Mouse (Mus musculus) heart, postnatal 0 days (tissue): ENCODE results near the gene Tspan18. TPM values are rescaled to one million over a fixed set of nuclear protein-coding genes. Genes with fewer than 3 reads are reported as not detected.

Experiments
- ATAC-seq: fragments of 200-750 bp; cut with Nextera tagmentation; 2 replicates; pipeline ENCODE4 v1.8.0; 2017; ENCODE audit warnings: low read depth, moderate number of reproducible peaks, moderate library complexity; ENCODE audit not compliant: insufficient read depth
- DNase-seq: peaks from one replicate; pipeline ENCODE4 v3.0.0-alpha.2; 2016; ENCODE audit warnings: low spot score
- H3K27ac ChIP-seq: fragments of 300-500 bp; sonication (generic); 2 replicates; pipeline ENCODE4 v1.5.1; 2014; ENCODE audit warnings: low read depth, mild to moderate bottlenecking
- H3K27me3 ChIP-seq: fragments of 300-500 bp; sonication (generic); 2 replicates; pipeline ENCODE4 v1.6.1; 2014; ENCODE audit warnings: low read length, mixed read lengths; ENCODE audit not compliant: control insufficient read depth, insufficient read depth
- H3K36me3 ChIP-seq: fragments of 300-500 bp; sonication (generic); replicated peaks from 2 replicates; pipeline ENCODE4 v1.6.1; 2014; ENCODE audit warnings: low read length, mixed read lengths; ENCODE audit not compliant: control insufficient read depth, insufficient read depth
- H3K4me1 ChIP-seq: fragments of 300-500 bp; sonication (generic); 2 replicates; pipeline ENCODE4 v1.6.1; 2014; ENCODE audit warnings: antibody characterized with exemption; ENCODE audit not compliant: control insufficient read depth, insufficient read depth
- H3K4me2 ChIP-seq: fragments of 300-500 bp; sonication (generic); 2 replicates; pipeline ENCODE4 v1.6.1; 2014; ENCODE audit warnings: low read depth, mild to moderate bottlenecking, low read length, moderate library complexity
- H3K4me3 ChIP-seq: fragments of 300-500 bp; sonication (generic); 2 replicates; pipeline ENCODE4 v1.5.1; 2014; ENCODE audit warnings: low read depth, low read length
- H3K9ac ChIP-seq: fragments of 300-500 bp; sonication (generic); replicated peaks from 2 replicates; pipeline ENCODE4 v1.6.1; 2014; ENCODE audit warnings: low read depth, low read length, mixed read lengths
- H3K9me3 ChIP-seq: fragments of 300-500 bp; sonication (generic); replicated peaks from 2 replicates; pipeline ENCODE4 v1.6.1; 2016; ENCODE audit warnings: low read length; ENCODE audit not compliant: control insufficient read depth
- CTCF ChIP-seq: IDR thresholded peaks from 2 replicates; pipeline ENCODE4 v1.5.1; 2016; ENCODE audit warnings: antibody characterized with exemption, control low read depth, low read depth
- EP300 ChIP-seq: IDR thresholded peaks from 2 replicates; pipeline ENCODE4 v1.6.1; 2016; ENCODE audit warnings: antibody characterized with exemption, low read depth
- WGBS: fragments of 180-500 bp; shearing (Covaris S2); extraction: QIAGEN DNeasy Blood & Tissue Kit; methylation state at CpG from one replicate; pipeline ENCODE4 v1.1.7; 2014; 5-methylcytosine and 5-hydroxymethylcytosine counted together
- polyA plus RNA-seq: library from polyadenylated mRNA; unstranded; fragments of >200 nt; fragmentation: Nextera tagmentation; extraction: Ambion mirVana; gene quantifications from 2 replicates; pipeline ENCODE4 v1.2.1, GENCODE M21; 2015
- total RNA-seq: library from RNA; depleted of rRNA; stranded (reverse); fragments of >200 nt; gene quantifications from 2 replicates; pipeline ENCODE4 v1.2.3, GENCODE M21; 2014; ENCODE audit warnings: low replicate concordance

The Tspan18 gene
- total and polyA plus RNA-seq, 2 experiments from 2014 or later = 39.8 to 64.4 TPM

DNA sequence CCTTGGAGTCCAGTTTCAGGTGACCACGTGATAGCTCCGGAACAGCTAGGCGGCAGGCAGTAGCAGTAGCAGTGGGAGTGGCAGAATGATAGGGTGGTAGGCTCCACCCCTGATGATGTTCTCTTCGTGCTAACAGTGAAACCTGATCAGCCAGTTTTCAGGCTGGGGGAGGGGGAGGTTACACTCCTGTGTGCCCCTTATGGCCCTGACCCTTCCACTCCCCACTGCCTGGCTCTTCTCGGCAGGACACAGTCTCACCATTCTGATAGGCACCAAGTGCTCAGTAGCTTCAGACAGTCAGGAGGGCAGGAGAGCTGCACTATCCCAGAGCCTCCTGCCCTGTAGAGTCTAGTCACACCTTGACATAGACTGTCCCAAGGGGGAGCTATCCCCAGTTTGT, 27.1 kb upstream of the Tspan18 start:
- no peak for TF ChIP-seq CTCF
- no peak for TF ChIP-seq EP300
- H3K9ac ChIP-seq = no peak overlapping the region
- no peak for ATAC-seq
- H3K4me3 ChIP-seq = no peak overlapping the region
- H3K4me2 ChIP-seq = no peak overlapping the region
- no peaks in the 10 kb centered on the region for H3K4me1 ChIP-seq
- no peaks in the 10 kb centered on the region for H3K27me3 ChIP-seq
- DNase-seq = no peak
- H3K27ac ChIP-seq = no peak overlapping the region
- no peaks in the 10 kb centered on the region for H3K9me3 ChIP-seq
- WGBS = 20% methylated on average over 5 of the region's 5 CpGs
- no peaks in the 10 kb centered on the region for H3K36me3 ChIP-seq

DNA sequence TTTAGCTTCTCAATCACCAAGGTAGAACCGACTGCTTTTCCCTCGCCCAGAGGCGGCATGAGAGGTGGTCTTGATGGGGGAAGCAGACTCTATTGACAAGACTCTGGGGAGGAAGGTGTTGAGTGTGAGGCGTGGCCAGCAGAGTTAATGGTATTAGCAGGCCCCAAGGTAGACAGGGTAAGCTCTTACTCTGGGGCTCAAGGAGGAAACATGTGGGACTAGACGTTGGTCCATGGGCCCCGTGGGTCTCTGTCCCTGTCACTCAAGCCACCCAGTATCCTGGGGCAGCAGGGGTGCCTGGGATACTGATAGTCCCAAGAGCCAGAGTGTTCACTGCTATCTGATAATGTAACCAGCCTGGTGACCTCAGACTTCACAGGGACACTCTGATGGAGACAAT, 26.0 kb upstream of the Tspan18 start:
- H3K9ac ChIP-seq = no peak overlapping the region
- 50% methylated on average over 6 of the region's 6 CpGs for WGBS
- no peaks in the 10 kb centered on the region for H3K9me3 ChIP-seq
- no peak overlapping the region for H3K27ac ChIP-seq
- H3K4me1 ChIP-seq = no peaks in the 10 kb centered on the region
- no peaks in the 10 kb centered on the region for H3K27me3 ChIP-seq
- ATAC-seq (no peak), DNase-seq (no peak)
- TF ChIP-seq EP300 (no peak), CTCF (no peak)
- no peak overlapping the region for H3K4me3 ChIP-seq
- H3K4me2 ChIP-seq = no peak overlapping the region
- no peaks in the 10 kb centered on the region for H3K36me3 ChIP-seq

DNA sequence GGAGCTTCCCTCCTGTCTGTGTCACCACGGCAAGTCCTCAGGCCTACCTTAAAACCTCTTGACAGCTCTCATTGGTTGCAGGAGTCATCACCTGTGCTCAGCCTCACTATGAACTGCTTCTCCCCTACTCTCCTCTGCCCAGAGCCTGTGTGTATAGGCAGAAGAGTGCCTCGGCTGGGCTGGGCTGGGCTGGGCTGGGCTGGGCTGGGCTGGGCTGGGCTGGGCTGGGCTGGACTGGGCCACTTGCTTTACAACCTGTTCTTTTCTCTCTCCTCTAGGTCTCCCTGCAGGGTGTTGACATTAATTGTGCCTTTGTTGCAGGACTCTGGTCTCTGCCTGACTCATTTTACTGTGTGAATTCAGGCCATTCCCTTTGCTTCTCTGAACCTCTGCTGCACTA, 23.1 kb upstream of the Tspan18 start:
- WGBS = 56% methylated on average over 2 of the region's 2 CpGs
- ATAC-seq (no peak), DNase-seq (no peak)
- H3K27me3 ChIP-seq = no peaks in the 10 kb centered on the region
- no peak overlapping the region for H3K4me3 ChIP-seq
- TF ChIP-seq EP300 (no peak), CTCF (no peak)
- H3K27ac ChIP-seq = no peak overlapping the region
- H3K4me2 ChIP-seq = no peak overlapping the region
- H3K9me3 ChIP-seq = no peaks in the 10 kb centered on the region
- H3K4me1 ChIP-seq = no peaks in the 10 kb centered on the region
- H3K36me3 ChIP-seq = no peaks in the 10 kb centered on the region
- no peak overlapping the region for H3K9ac ChIP-seq

DNA sequence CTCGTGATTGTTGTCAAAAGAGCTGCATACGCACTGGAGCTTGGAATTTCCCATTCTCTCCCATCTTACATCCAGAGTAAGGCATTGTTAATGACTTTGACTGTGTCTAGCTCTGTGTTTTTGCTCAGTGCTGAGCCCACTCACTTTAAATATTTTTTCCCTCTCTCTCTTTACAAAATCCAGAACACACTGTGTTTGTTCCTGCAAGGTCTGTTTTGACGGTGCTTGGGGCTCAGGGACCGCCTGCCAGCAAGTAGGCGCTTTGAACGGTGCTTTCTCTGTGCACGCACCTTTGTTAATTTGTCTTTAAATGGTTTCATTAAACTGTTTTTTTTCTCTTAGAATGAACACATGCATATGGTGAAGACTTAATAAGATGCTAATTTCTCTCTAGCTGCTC, 21.5 kb upstream of the Tspan18 start:
- no peaks in the 10 kb centered on the region for H3K4me1 ChIP-seq
- no peak for DNase-seq
- TF ChIP-seq EP300 = no peak
- no peak for TF ChIP-seq CTCF

DNA sequence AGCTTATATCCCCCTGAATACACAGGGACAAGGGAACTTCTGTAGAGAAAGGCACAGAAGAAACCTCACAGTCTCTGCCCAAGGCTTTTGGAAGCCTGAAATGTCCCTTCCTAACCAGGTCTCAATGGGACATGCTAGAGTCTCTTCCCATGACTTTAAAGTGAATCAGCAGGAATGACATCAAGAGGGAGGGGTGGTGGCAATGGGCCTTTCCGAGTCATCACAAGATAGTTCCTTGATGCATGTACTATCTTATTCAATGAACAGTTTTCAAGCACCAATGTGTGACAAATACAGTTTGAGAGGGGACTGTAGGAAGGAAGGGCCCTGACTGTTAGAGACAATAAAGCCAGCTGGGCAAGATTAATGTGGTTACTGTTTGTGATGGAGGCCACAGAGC, 20.3 kb upstream of the Tspan18 start:
- TF ChIP-seq EP300 (no peak), CTCF (no peak)
- no peaks in the 10 kb centered on the region for H3K27me3 ChIP-seq
- DNase-seq (no peak), ATAC-seq (no peak)
- no peak overlapping the region for H3K4me3 ChIP-seq
- 74% methylated on average over 1 of the region's 1 CpGs for WGBS
- no peak overlapping the region for H3K9ac ChIP-seq
- H3K9me3 ChIP-seq = no peaks in the 10 kb centered on the region
- no peaks in the 10 kb centered on the region for H3K36me3 ChIP-seq
- no peak overlapping the region for H3K4me2 ChIP-seq
- H3K4me1 ChIP-seq = no peaks in the 10 kb centered on the region
- no peak overlapping the region for H3K27ac ChIP-seq

More for the DNA sequence above, 21.5 kb upstream of the Tspan18 start:
- no peak overlapping the region for H3K27ac ChIP-seq
- H3K36me3 ChIP-seq = no peaks in the 10 kb centered on the region
- H3K9ac ChIP-seq = no peak overlapping the region
- H3K27me3 ChIP-seq = no peaks in the 10 kb centered on the region
- 69% methylated on average over 7 of the region's 7 CpGs for WGBS
- H3K4me2 ChIP-seq = no peak overlapping the region
- H3K9me3 ChIP-seq = no peaks in the 10 kb centered on the region
- H3K4me3 ChIP-seq = no peak overlapping the region
- ATAC-seq = no peak

DNA sequence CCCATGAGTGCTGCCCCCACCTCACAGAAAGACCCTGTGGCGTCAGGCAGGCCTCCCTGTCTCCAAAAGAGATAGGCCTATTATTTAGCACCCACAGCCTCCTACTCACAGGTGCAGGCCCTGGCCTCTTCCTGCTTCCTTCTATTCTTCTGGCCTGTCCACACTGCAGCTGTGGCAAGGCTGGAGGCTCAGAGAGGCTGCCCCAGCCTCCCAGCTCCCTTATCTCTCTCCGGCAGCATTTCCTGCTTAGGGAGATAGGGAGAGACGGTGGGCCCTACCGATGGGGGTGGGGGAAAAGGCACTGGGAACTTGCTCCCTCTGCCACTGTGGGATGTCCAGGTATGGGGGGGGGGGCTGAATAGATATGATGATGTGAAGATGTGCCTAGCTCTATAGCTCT, 19.4 kb upstream of the Tspan18 start:
- H3K36me3 ChIP-seq = no peaks in the 10 kb centered on the region
- H3K4me3 ChIP-seq = no peak overlapping the region
- no peaks in the 10 kb centered on the region for H3K4me1 ChIP-seq
- H3K9me3 ChIP-seq = no peaks in the 10 kb centered on the region
- peak; percentile 54 for ATAC-seq
- H3K9ac ChIP-seq = no peak overlapping the region
- H3K27me3 ChIP-seq = no peaks in the 10 kb centered on the region
- H3K27ac ChIP-seq = peak overlapping the region; percentile 13; the same call in 1 of the 2 replicates
- TF ChIP-seq EP300 = peak; percentile 84; the same call in 1 of the 2 replicates
- TF ChIP-seq CTCF = no peak
- no peak for DNase-seq
- no peak overlapping the region for H3K4me2 ChIP-seq
- WGBS = 15% methylated on average over 4 of the region's 4 CpGs
